Mouse (Mus musculus) liver, adult 2 months (tissue): ENCODE measurements around the gene 4930470P17Rik. TPM values are rescaled to one million over a fixed set of nuclear protein-coding genes. Genes with fewer than 3 reads are reported as not detected.
A peak's percentile ranks its signal among the peaks of the same experiment; 100 is the strongest.
"Not testable (repeated sequence)": the region's sequence is repeated elsewhere in the genome, so short reads cannot be mapped to it uniquely, and the experiment has no call there.

Experiments used
- DNase-seq: peaks from one replicate; pipeline ENCODE4 v3.0.0-alpha.2; 2011; ENCODE audit warnings: low read depth, low spot score; ENCODE audit errors: extremely low read depth
- H3K27ac ChIP-seq: fragments of 200-500 bp; replicated peaks from 2 replicates; pipeline ENCODE4 v1.5.1; 2012; ENCODE audit warnings: low read depth, mild to moderate bottlenecking, control low read depth, inconsistent platforms, low read length; ENCODE audit not compliant: insufficient read depth
- H3K27me3 ChIP-seq: fragments of 200-500 bp; 2 replicates; pipeline ENCODE4 v1.6.1; 2012; ENCODE audit warnings: mild to moderate bottlenecking, moderate library complexity, low read length, inconsistent platforms; ENCODE audit not compliant: control insufficient read depth, insufficient read depth
- H3K36me3 ChIP-seq: fragments of 200-500 bp; 2 replicates; pipeline ENCODE4 v1.6.1; 2012; ENCODE audit warnings: low read length, inconsistent platforms; ENCODE audit not compliant: control insufficient read depth, insufficient read depth
- H3K4me1 ChIP-seq: fragments of 200-500 bp; 2 replicates; pipeline ENCODE4 v1.6.1; 2011; ENCODE audit warnings: low read length; ENCODE audit not compliant: control insufficient read depth, insufficient read depth
- H3K4me3 ChIP-seq: fragments of 200-500 bp; 2 replicates; pipeline ENCODE4 v1.5.1; 2011; ENCODE audit warnings: low read depth, mild to moderate bottlenecking, control low read depth, low read length, moderate library complexity; ENCODE audit not compliant: insufficient read depth
- H3K79me2 ChIP-seq: fragments of 200-500 bp; 2 replicates; pipeline ENCODE4 v1.6.1; 2012; ENCODE audit warnings: inconsistent platforms, mild to moderate bottlenecking, low read length, moderate library complexity; ENCODE audit not compliant: control insufficient read depth, insufficient read depth
- H3K9ac ChIP-seq: fragments of 200-500 bp; 2 replicates; pipeline ENCODE4 v1.6.1; 2012; ENCODE audit warnings: low read depth, mild to moderate bottlenecking, control low read depth, inconsistent platforms, low read length
- CTCF ChIP-seq: fragments of 200-500 bp; IDR thresholded peaks from 2 replicates; pipeline ENCODE4 v1.5.1; 2011; ENCODE audit warnings: low read depth, low read length, control low read depth
- POLR2A ChIP-seq: fragments of 200-500 bp; IDR thresholded peaks from 2 replicates; pipeline ENCODE4 v1.6.1; 2011; ENCODE audit warnings: low read length, control low read depth; ENCODE audit not compliant: insufficient read depth; ENCODE audit errors: extremely low read depth
- WGBS: fragments of 180-500 bp; shearing (Covaris S2); methylation state at CpG from one replicate; pipeline ENCODE4 v1.1.7; 2018; 5-methylcytosine and 5-hydroxymethylcytosine counted together
- polyA plus RNA-seq: library from polyadenylated mRNA; depleted of rRNA; stranded (reverse); fragments of >200 nt; gene quantifications from 2 replicates; pipeline ENCODE4 v1.2.3, GENCODE M21; 2012
- total RNA-seq: library from RNA; depleted of rRNA; stranded (reverse); fragments of >200 nt; gene quantifications from 2 replicates; pipeline ENCODE4 v1.2.3, GENCODE M21; 2014

Gene 4930470P17Rik
- total and polyA plus RNA-seq, 2 experiments = not detected

DNA sequence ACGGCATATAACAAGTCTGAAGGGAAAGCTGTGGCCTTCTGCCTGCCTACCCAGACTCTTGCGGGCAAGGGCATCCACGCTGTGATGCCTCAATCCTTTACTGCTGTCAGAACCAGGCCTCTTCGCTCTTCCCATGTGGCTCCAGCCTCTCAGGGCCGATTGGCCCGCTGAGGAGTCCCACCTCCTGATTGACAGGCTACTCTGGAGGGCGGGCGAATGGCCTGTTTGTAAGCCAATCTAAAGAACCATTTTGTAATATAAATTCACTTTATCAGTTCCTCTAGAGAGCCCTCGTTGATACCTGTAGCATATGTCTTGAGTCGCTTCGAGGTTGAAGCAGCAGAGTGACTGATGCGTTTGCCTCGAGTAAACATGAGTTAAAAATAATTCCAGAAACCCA, 21.2 kb upstream of the 4930470P17Rik start:
- H3K27ac ChIP-seq = no peak overlapping the region
- no peaks in the 10 kb centered on the region for H3K79me2 ChIP-seq
- no peaks in the 10 kb centered on the region for H3K4me1 ChIP-seq
- no peak for DNase-seq
- no peak overlapping the region for H3K4me3 ChIP-seq
- no peaks in the 10 kb centered on the region for H3K27me3 ChIP-seq
- TF ChIP-seq CTCF = no peak
- no peak for TF ChIP-seq POLR2A
- WGBS = 81% methylated on average over 13 of the region's 13 CpGs
- H3K9ac ChIP-seq = no peak overlapping the region
- no peaks in the 10 kb centered on the region for H3K36me3 ChIP-seq

DNA sequence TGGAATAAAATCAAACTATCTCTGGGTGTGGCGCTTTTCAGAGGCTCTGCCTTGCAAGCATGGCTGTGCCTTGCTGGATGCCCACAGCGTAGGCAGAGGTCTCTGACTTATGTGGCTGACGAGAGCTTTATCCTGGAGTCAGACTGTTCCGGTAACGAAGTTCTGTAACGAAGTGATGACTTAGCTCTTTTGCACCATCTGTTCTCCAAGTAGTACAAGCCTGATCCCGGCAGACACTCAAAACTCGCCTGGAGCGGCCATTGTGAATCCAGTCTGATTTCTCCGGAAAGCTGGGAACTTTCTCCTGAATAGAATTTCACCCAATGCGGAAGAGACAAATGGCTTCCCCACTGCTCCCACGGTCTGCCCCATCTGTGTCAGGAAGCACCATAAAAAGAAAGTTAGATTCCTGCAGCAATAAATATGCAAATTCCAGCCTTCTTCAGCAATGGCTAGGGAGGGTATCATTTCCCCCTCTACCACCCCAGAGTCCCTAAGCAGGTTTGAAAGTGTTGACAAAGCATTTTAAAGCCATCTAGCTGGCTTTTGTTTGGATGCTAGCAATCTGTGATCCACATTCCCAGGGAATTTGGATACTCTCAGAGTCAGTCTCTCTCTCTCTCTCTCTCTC, 17.2 kb upstream of the 4930470P17Rik start:
- no peak for TF ChIP-seq POLR2A
- no peak for TF ChIP-seq CTCF
- Histone ChIP-seq H3K9ac (no peak overlapping the region), H3K4me1 (no peaks in the 10 kb centered on the region), H3K79me2 (no peaks in the 10 kb centered on the region), H3K36me3 (no peaks in the 10 kb centered on the region), H3K27me3 (no peaks in the 10 kb centered on the region), H3K4me3 (no peak overlapping the region), H3K27ac (no peak overlapping the region)
- WGBS = 84% methylated on average over 12 of the region's 12 CpGs
- DNase-seq = no peak

DNA sequence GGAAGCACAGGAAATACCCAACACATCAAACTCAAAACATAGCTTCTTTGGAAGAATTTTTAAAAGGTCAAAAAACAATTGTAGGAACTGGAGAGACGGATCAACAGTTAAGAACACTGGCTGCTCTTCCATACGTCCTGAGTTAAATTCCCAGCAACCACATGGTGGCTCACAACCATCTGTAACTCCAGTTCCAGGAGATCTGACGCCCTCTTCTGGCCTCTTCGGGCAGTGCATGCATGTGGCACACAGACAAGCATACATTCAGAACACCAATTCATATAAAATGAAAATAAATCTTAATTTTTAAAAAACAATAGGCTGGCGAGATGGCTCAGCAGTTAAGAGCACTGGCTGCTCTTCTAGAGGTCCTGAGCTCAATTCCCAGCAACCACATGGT, 10.0 kb upstream of the 4930470P17Rik start:
- H3K27ac ChIP-seq, H3K79me2 ChIP-seq, H3K27me3 ChIP-seq, H3K4me3 ChIP-seq, H3K9ac ChIP-seq, DNase-seq, H3K4me1 ChIP-seq, H3K36me3 ChIP-seq: not testable (repeated sequence)
- 80% methylated on average over 5 of the region's 5 CpGs for WGBS

DNA sequence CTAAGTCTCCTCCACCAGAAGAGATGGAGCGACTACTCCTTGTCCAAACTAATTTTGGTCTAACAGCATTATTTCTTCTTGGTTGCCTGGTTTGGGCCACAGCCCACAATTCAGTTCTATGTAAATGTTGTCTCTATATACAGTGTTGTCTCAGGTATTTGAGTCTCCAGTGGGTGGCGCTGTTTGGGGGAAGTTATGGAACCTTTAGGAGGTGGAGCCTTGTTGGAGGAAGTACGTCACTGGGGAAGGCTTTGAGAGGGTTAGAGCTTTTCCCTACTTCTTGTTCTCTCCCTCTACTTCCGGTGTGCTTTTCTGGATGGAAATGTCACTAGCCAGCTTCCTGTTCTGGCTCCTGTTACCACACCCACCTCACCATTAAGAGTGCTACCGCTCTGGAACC, 646 bp downstream of the 4930470P17Rik start:
- no peak for DNase-seq
- no peak for TF ChIP-seq CTCF
- no peak for TF ChIP-seq POLR2A
- Histone ChIP-seq H3K36me3 (no peaks in the 10 kb centered on the region), H3K27ac (no peak overlapping the region), H3K4me3 (no peak overlapping the region), H3K9ac (no peak overlapping the region), H3K4me1 (no peaks in the 10 kb centered on the region), H3K79me2 (no peaks in the 10 kb centered on the region), H3K27me3 (no peaks in the 10 kb centered on the region)
- WGBS = 79% methylated on average over 5 of the region's 5 CpGs

DNA sequence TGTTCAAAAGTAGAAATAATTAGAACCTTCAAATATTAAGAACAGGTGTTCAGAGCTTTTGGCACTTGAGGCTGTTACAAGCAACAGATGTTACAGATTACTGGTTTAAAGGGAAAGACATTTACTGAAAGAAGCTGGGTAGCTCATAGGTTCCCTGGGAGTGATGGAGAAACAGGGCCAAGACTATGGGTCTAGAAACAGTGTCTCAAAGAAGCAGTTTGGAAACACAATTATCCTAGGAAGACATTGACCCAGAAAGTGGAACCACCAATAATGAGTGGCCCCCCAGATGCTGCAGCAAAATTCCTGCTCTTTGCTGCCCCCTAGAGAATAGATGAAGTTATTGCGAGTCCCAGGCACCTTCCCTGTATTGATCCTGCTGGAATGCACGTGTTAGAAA, 4.2 kb downstream of the 4930470P17Rik start:
- 14% methylated on average over 2 of the region's 2 CpGs for WGBS
- TF ChIP-seq CTCF (peak; percentile 31; the same call in 1 of the 2 replicates), POLR2A (no peak)
- Histone ChIP-seq H3K79me2 (no peaks in the 10 kb centered on the region), H3K4me1 (no peaks in the 10 kb centered on the region), H3K9ac (no peak overlapping the region), H3K27me3 (no peaks in the 10 kb centered on the region), H3K36me3 (no peaks in the 10 kb centered on the region), H3K27ac (no peak overlapping the region), H3K4me3 (no peak overlapping the region)
- no peak for DNase-seq

DNA sequence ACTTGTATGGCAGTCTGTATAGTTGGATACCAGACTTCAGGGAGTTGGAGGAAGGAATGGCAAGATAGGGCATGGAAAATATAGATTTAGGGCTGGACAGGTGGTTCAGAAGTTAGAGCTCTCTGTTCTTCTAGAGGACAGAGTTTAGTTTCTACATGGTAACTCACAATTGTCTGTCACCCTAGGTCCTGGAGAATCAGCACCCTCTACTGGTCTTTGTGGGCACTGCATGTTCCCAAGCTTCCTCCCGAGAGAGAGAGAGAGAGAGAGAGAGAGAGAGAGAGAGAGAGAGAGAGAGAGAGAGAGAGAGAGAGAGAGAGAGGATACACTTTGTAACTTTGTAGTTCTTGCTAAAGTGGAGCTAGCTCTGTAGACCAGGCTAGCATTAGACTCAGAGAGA, 5.1 kb downstream of the 4930470P17Rik start:
- Histone ChIP-seq H3K4me3 (no peak overlapping the region), H3K4me1 (no peaks in the 10 kb centered on the region), H3K27me3 (no peaks in the 10 kb centered on the region), H3K36me3 (no peaks in the 10 kb centered on the region), H3K27ac (no peak overlapping the region), H3K79me2 (no peaks in the 10 kb centered on the region), H3K9ac (no peak overlapping the region)
- TF ChIP-seq POLR2A = no peak
- peak; percentile 38; the same call in 1 of the 2 replicates for TF ChIP-seq CTCF
- 0% methylated on average over 1 of the region's 1 CpGs for WGBS
- peak; percentile 35 for DNase-seq
